Mouse (Mus musculus): Measurements from ENCODE around the gene Nccrp1.

DNA sequence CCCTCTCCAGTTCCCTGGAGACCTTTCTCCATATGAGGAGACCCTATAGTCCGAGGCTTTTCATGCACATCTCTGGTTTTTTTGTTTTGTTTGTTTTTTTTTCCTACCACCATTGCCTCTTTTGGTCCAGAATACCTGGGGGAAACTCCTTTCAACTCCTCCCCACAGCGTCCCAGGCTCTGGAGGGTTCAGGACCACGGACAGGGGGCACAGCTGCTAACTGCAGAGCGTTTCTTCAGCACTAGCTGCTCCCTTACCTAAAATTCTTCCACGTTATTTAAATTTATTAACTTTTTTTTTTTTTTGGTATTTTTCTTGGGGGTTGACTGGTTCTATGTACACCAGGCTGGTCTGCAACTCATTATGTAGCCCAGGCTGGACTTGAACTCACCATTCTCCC, 41.5 kb downstream of the Nccrp1 start:
- TF ChIP-seq CTCF (IDR thresholded peaks at IDR 0.05; ENCODE audit: low read depth) (no peak), EP300 (IDR thresholded peaks at IDR 0.05; ENCODE audit: low read depth) (no peak)

All from heart, postnatal 0 days (tissue).